Mouse (Mus musculus) adrenal gland, postnatal 4 days (tissue): ENCODE results near the gene Spg7. TPM values are rescaled to one million over a fixed set of nuclear protein-coding genes. Genes with fewer than 3 reads are reported as not detected.
"Not testable (repeated sequence)": the region's sequence is repeated elsewhere in the genome, so short reads cannot be mapped to it uniquely, and the experiment has no call there.

Experiments used
- DNase-seq, 2 experiments: peaks; one replicate each; pipeline ENCODE4 v3.0.0; 2021 to 2022; ENCODE audit warnings: low spot score in 2 of 2, mixed read lengths in 2 of 2
- total RNA-seq, 2 experiments: library from RNA; stranded (reverse); gene quantifications; 2 replicates each; pipeline ENCODE4 v1.2.3; 2021

The Spg7 gene
- total RNA-seq, 2 experiments from 2014 or later: 67.6 to 72.6 TPM

DNA sequence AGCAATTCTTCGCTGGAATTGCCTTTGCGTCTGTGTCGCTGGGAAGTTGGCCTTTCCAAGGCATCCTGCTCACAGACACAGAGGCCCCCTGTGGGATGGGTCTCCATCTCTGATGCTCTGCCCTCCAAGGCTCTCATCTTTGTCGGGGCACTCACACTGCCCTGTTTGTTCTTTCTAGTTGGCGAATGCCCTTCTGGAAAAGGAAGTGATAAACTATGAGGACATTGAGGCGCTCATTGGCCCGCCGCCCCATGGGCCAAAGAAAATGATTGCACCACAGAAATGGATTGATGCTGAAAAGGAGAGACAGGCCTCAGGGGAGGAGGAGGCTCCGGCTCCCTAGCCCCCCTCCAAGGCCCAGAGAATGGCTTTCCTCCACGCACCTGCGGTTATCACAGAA, 34.5 kb downstream of the Spg7 start:
- DNase-seq: no peak

DNA sequence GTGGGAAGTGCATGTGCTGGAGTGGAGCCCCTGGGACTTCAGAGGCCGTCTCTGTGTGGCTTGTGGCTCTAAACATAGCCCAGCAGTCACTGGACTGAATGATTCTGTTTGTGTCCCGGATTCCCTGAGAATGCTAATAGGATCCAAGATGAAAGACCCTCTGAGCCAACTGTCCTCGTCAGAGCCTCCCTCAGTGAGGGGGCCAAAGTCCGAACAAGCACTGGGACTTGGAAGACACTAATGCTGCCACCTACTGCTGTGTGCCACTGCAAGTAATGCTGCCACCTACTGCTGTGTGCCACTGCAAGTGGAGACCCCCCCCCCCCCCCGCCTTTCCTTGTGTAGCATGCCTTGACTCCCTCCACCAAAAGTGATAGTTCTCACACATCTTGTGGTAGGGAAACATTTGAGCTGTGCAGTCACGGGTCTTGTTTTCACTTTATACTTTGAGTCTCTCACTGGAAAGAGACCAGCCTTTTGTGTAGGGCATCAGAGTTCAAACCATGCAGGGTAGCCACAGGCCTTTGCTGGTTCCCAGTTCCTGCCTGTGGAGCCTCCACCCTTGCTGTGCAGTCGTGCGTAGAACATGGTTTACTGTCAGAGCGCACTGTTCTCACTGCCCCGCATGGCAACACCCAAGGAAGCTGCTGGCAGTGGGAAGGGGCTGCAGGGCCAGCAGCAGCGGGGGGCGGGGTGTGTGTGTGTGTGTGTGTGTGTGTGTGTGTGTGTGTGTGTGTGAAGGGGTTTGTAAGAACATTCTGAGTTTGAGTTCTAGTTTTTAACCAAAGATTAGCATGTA, 35.2 kb downstream of the Spg7 start:
- no peak for DNase-seq

- DNase-seq: no peak
Observed at GRCm38 (mm10) chr8:123100288-123100687, 37.5 kb downstream of the Spg7 start.

- no peak for DNase-seq
Observed at GRCm38 (mm10) chr8:123101244-123101643, 38.5 kb downstream of the Spg7 start.

- peak; percentile 92 to 93 for DNase-seq
Observed at GRCm38 (mm10) chr8:123101735-123102685, 39.3 kb downstream of the Spg7 start, which contains the start of gene Rpl13. Gene Rpl13 (plus strand): TSS chr8:123102350.

GRCm38 (mm10) chr8:123102855-123103254, 40.1 kb downstream of the Spg7 start:
- DNase-seq: not testable (repeated sequence)

- no peak for DNase-seq
Observed at GRCm38 (mm10) chr8:123103285-123103684, 40.5 kb downstream of the Spg7 start.

DNA sequence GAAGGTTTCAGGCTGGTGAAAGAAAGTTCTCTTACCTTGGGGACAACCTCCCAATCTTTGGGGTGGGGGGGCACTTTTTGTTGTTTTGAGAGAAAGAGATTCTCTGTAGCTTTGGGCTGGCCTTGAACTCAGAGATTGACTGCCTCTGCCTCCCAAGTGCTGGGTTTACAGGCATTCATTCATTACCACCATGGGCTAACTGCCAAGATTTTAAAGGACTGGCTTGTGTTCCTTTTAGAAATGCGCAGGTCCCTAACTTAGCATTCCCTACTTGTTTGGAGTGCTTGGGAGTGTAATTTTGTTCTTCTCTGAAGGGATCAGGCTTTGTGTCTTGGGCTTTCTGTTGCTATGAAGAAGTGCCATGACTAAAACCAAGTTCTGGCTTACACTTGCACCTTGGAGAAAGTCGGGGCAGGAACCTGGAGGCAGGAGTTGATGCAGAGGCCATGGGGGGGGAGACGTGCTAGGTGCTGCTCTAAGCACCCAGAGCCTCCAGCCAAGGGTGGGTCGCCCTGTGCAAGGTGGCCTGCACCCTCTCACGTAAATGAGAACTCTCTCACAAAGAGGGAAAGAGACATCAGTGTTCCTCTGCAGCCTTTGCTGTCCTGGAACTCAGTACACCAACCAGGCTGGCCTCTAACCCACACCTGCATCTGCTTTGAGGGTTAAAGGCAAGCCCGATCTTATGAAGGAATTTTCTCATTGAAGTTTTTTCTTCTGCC, 41.5 kb downstream of the Spg7 start:
- DNase-seq: no peak

DNA sequence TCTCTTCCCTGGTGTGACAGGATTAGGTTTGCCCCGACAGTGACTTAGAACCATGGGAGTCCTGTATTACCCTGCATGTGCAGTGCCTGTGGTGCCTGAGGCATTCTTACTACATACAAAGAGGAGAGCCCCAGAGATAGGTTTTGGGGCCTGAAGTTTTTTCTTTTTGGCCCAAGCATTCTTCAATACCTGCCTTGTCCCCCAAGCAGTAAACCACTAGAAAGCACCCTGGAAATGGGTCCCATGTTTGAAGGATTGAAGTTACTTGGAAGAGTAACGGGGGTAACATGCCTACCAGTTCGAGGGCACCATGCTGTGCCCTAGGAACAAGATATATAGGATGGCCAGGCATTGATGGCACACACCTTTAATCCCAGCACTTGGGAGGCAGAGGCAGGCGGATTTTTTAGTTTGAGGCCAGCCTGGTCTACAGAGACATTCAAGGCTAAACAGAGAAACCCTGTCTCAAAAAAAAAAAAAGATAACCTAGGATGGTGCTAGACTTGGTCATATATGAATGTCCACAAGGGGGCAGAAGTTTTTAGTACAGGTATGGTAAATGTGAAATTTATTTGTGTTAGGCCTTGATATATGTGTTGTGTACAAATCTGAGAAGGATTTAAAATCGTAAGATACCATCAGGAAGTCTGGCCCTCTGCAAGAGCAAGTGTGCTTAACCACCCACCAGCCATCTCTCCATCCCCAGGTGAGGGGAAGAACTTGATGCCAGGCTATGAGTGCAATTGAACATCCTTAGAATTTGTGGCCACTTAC, 43.0 kb downstream of the Spg7 start:
- no peak for DNase-seq

DNA sequence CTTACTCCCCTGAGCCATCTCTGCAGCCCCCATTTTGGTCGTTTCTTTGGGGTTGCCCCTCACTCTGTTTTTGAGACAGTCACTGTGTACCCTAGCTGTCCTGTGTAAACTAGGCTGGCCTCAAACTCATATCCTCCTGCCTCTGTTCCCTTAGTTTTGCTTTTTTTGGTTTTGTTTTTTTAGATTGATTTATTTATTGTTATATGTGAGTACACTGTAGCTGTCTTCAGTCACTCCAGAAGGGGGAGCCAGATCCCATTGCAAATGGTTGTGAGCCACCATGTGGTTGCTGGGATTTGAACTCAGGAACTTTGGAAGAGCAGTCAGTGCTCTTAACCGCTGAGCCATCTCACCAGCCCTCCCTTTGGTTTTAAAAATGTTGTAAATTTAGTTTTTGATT, 43.8 kb downstream of the Spg7 start:
- DNase-seq: no peak

DNA sequence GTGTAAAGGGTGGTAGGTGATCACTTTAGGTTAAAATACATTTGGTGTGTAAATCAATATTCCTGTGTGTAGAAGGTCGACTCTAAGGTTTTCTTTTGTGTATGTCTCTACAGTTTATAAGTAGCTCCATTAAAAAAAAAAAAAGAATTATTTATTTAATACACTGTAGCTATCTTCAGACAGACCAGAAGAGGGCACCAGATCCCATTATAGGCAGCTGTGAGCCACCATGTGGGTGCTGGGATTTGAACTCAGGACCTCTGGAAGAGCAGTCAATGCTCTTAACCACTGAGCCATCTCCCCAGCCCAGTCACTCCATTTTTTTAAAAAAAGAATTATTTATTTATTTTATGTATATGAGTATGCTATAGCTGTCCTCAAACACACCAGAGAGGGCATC, 45.3 kb downstream of the Spg7 start:
- DNase-seq: no peak

DNA sequence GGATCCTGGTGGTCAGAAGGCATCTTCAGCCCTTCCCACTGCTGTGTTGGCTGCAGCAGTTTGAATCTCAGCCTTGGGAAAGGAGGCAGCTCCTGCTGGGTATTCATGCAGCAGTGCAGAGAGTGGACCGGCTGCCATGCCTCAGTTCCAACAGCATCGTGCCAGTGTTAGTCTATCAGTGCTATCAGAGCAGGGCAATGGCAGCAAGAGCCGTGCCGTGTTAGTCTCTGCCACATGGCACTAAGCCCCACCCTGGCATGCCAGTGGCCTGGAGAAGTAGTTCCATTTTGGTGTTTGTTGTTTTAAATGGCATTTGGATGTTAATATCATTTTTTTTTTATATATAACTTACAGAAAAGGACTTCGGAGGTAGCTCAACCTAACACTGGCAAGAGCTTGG, 46.2 kb downstream of the Spg7 start:
- no peak for DNase-seq

DNA sequence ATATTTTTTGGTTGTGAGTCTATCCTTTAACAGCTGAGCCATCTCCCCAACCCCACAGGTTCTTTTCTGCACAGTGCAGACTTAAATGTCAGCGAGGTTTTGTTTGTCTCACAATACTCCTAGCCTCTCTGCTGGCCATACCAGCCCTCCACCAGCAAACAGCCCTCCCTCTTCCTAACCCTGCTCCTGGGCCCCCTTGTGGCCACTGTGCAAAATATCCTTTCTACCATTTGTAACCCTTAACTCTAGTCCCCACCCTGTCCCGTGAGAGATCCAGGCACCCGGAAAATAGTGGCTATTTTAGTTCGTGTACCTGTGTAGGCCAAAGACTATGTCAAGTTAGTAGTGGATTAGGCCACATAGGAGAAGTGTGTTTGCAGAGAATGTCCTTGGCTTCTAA, 47.9 kb downstream of the Spg7 start:
- peak in 1 of 2 experiments; percentile 29 for DNase-seq

- DNase-seq: no peak
Observed at GRCm38 (mm10) chr8:123112892-123113291, 50.1 kb downstream of the Spg7 start.

DNA sequence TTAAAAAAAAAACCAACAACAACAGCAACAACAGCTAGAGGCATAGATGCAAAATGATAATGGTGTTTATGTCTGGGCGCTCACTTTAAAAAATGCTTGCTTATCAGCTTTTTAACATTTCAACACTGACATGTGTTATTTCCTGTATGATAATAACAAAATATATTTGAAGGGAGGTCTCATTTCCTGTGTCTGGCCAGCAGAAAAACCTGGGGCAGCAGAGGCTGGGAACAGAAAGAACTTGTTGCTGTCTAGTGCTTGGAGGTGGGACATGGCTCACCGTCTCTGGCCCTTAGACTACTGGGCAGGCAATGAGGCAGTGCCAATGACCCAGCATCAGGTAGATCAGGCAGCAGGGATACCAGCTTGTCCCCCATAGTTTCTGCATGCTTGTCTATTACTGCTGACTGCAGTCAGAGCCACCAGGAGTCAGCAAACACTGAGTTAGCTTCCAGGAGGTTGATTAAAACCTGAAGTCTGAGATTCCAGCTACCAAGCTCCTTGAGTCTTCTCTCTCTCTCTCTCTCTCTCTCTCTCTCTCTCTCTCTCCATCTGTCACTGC, 51.2 kb downstream of the Spg7 start:
- DNase-seq: no peak

DNA sequence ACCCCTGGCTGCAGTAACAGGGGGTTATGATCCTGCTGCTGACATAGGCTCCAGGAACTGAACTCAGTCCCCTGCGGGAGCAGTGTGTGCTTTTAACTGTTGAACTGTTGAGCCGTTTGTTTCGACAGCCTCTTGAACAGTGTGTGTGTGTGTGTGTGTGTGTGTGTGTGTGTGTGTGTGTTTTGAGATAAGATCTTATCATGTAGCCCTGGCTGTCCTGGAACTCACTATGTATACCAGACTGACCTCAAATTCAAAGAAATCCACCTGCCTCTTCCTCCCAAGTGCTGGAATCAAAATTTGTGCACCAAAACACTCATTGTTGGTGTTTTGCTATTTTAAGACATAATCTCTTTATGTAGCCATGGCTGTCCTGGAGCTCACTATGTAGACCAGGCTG, 51.9 kb downstream of the Spg7 start:
- no peak for DNase-seq

GRCm38 (mm10) chr8:123117127-123117731, 54.5 kb downstream of the Spg7 start, which contains the start of gene Cpne7:
Gene Cpne7 (plus strand): TSS chr8:123117374.
- DNase-seq: no peak

GRCm38 (mm10) chr8:123117744-123118143, 55.0 kb downstream of the Spg7 start:
- no peak for DNase-seq

DNA sequence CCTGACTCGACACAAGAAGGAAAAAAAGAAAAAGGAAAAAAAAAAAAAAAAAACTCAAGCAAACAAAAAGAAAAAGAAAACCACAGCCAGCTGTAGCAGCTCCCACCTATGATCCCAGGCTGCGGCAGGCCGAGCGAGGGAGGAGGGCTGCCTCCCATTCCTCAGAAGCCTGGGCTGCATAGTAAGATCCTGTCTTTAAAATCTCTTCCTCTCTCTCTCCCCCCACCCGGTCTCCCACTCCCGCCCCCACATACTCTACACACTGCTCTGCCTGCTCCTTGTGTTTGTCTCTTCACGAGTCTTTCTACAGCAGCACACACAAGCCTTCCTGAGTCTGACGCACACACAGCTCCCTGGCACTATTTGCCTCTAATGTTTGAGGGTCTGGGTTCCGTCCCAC, 59.3 kb downstream of the Spg7 start:
- no peak for DNase-seq

GRCm38 (mm10) chr8:123122670-123123069, 59.9 kb downstream of the Spg7 start:
- no peak for DNase-seq
